Mouse (Mus musculus) retina, embryonic 14.5 days (tissue): ENCODE results near the gene Unc5a.

Experiments used
- DNase-seq: peaks from one replicate; pipeline ENCODE4 v3.0.0-alpha.2; 2015; ENCODE audit warnings: low spot score

Gene Unc5a

GRCm38 (mm10) chr13:55004646-55005045 is 55.4 kb downstream of the Unc5a start:
- DNase-seq = no peak

- DNase-seq = no peak
Measured at GRCm38 (mm10) chr13:55005691-55006414, 56.6 kb downstream of the Unc5a start.

GRCm38 (mm10) chr13:55006415-55006742 is 57.2 kb downstream of the Unc5a start:
- no peak for DNase-seq

- peak; percentile 78 for DNase-seq
Measured at GRCm38 (mm10) chr13:55008589-55008988, 59.4 kb downstream of the Unc5a start.

GRCm38 (mm10) chr13:55011103-55011502 is 61.9 kb downstream of the Unc5a start:
- no peak for DNase-seq

- peak; percentile 51 for DNase-seq
Measured at GRCm38 (mm10) chr13:55011981-55012478, 62.8 kb downstream of the Unc5a start.

GRCm38 (mm10) chr13:55013702-55014344 is 64.6 kb downstream of the Unc5a start:
- DNase-seq = peak; percentile 67

- DNase-seq = no peak
Measured at GRCm38 (mm10) chr13:55014451-55014850, 65.2 kb downstream of the Unc5a start.

- DNase-seq = no peak
Measured at GRCm38 (mm10) chr13:55017154-55017897, 68.1 kb downstream of the Unc5a start.

- no peak for DNase-seq
Measured at GRCm38 (mm10) chr13:55017898-55018599, 68.8 kb downstream of the Unc5a start.

GRCm38 (mm10) chr13:55018700-55019099 is 69.5 kb downstream of the Unc5a start:
- DNase-seq = no peak

- no peak for DNase-seq
Measured at GRCm38 (mm10) chr13:55019181-55019580, 70.0 kb downstream of the Unc5a start.

- no peak for DNase-seq
Measured at GRCm38 (mm10) chr13:55020051-55020450, 70.8 kb downstream of the Unc5a start.

- DNase-seq = no peak
Measured at GRCm38 (mm10) chr13:55021194-55021779, 72.1 kb downstream of the Unc5a start, which contains the start of gene Hk3. Gene Hk3, minus strand, starts transcription at chr13:55021385.

GRCm38 (mm10) chr13:55022256-55022655 is 73.0 kb downstream of the Unc5a start:
- no peak for DNase-seq

- DNase-seq = no peak
Measured at GRCm38 (mm10) chr13:55022715-55023114, 73.5 kb downstream of the Unc5a start.

- DNase-seq = no peak
Measured at GRCm38 (mm10) chr13:55024215-55024614, 75.0 kb downstream of the Unc5a start.

- no peak for DNase-seq
Measured at GRCm38 (mm10) chr13:55040016-55040415, 90.8 kb downstream of the Unc5a start.

- DNase-seq = no peak
Measured at GRCm38 (mm10) chr13:55047706-55048105, 98.5 kb downstream of the Unc5a start.
